Mouse (Mus musculus) urinary bladder, postnatal 4 days (tissue): ENCODE measurements around the gene Olfr971.
"Not testable (repeated sequence)": the region's sequence is repeated elsewhere in the genome, so short reads cannot be mapped to it uniquely, and the experiment has no call there.

Source experiments
- DNase-seq, 2 experiments: peaks; one replicate each; pipeline ENCODE4 v3.0.0; 2021 to 2022; ENCODE audit warnings: low spot score in 2 of 2

Gene Olfr971

GRCm38 (mm10) chr9:39836576-39836975, at the start of gene Olfr971:
TSS of gene Olfr971 (plus strand) at chr9:39836876.
- DNase-seq = not testable (repeated sequence)

GRCm38 (mm10) chr9:39790558-39790957, 46.1 kb upstream of the Olfr971 start, which contains the start of gene Olfr969:
TSS of gene Olfr969 (plus strand) at chr9:39790945.
- no peak for DNase-seq

DNA sequence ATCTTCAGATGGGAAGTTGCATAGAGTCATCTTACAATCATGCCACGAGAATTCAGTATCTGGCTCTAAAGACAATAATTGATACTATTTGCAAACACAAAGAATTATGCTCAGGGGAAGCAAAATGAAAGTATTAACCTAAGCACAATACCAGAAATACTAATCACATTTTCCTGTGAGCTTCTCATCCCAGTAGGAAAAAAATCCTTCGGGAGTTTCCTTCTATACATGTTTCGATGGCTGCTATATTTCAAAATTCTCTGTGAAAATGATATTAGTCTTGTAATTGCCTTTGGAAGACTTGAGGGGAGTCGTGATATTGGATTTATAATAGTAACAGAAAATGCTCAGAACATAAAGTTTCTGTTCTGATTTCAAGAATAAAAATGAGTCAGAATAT, 28.1 kb upstream of the Olfr971 start, which contains the start of gene Olfr970:
Gene Olfr970, plus strand, starts transcription at position 301 of the 400 bp plus-strand sequence.
- DNase-seq = no peak

- DNase-seq = no peak
These were observed 29.4 kb downstream of the Olfr971 start, which contains the start of gene Olfr972 for GRCm38 (mm10) chr9:39866122-39866521. TSS of gene Olfr972 (plus strand) at chr9:39866422.

- DNase-seq = not testable (repeated sequence)
These were observed 35.3 kb downstream of the Olfr971 start for GRCm38 (mm10) chr9:39871986-39872385.

DNA sequence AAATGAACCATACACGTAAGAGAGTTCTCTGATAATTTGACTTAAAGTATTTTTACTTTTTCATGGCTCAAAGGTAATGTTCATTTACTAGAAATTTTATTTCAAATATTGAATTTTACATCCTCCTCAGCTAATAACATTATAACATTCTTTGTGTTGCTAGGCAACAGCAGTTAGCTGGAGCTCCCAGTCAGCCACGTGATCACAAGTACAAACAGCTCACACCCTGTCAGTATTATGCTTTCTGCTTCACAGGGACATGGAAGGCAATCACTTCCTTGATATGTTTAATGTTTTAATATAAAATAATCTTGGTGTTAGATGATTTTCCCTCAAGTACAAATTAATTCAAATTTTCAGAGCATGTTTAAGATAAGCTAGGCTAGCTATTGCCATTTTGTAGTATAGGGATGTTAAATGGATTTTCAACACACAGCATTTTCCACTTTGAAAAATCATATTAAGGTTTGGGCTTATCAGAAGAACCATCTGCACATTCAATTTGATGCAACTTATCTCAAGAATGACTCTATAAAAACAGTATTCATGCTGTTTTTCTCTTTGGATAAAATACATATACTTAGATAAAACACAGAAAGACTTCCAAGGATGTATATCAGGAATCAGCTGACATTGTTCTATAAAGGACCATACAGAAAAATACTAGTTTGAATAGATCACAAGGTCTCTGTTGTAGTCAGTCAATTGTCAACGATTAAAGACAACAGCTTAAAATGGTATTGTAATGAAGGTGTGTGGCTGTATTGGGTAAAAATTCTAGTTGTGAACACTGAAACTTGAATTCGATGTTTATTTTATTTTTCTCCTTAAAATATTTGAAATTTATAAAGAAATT, 41.1 kb downstream of the Olfr971 start:
- DNase-seq = not testable (repeated sequence)
